Mouse (Mus musculus) ES-Bruce4 (cell line): ENCODE measurements around the gene Gm45716. TPM values are rescaled to one million over a fixed set of nuclear protein-coding genes. Genes with fewer than 3 reads are reported as not detected.
A peak's percentile ranks its signal among the peaks of the same experiment; 100 is the strongest.

Source experiments
- H3K27ac ChIP-seq: 2 replicates; pipeline ENCODE4 v1.5.1; 2012; ENCODE audit warnings: low read length, inconsistent platforms; ENCODE audit not compliant: insufficient read depth
- H3K27me3 ChIP-seq: 2 replicates; pipeline ENCODE4 v1.6.1; 2012; ENCODE audit warnings: mild to moderate bottlenecking, low read length, inconsistent platforms; ENCODE audit not compliant: control insufficient read depth, poor library complexity, insufficient read depth, severe bottlenecking
- H3K36me3 ChIP-seq: 2 replicates; pipeline ENCODE4 v1.6.1; 2012; ENCODE audit warnings: inconsistent platforms, mild to moderate bottlenecking, low read length, moderate library complexity; ENCODE audit not compliant: control insufficient read depth, poor library complexity, insufficient read depth, severe bottlenecking
- H3K4me1 ChIP-seq: one replicate; pipeline ENCODE4 v1.8.1; 2011; ENCODE audit warnings: low read length; ENCODE audit not compliant: control insufficient read depth, insufficient read depth
- H3K4me3 ChIP-seq: 2 replicates; pipeline ENCODE4 v1.5.1; 2011; ENCODE audit warnings: low read depth, mild to moderate bottlenecking, low read length
- H3K9ac ChIP-seq: 2 replicates; pipeline ENCODE4 v1.6.1; 2012; ENCODE audit warnings: low read depth, mild to moderate bottlenecking, inconsistent platforms; ENCODE audit not compliant: poor library complexity, severe bottlenecking
- H3K9me3 ChIP-seq: replicated peaks from 2 replicates; pipeline ENCODE4 v1.6.1; 2012; ENCODE audit warnings: mild to moderate bottlenecking, low read length, inconsistent platforms; ENCODE audit not compliant: control insufficient read depth, poor library complexity, insufficient read depth, severe bottlenecking
- CTCF ChIP-seq: IDR thresholded peaks from one replicate; pipeline ENCODE4 v1.8.1; 2011; ENCODE audit warnings: low read depth, low read length
- EP300 ChIP-seq: IDR thresholded peaks from 2 replicates; pipeline ENCODE4 v1.6.1; 2011; ENCODE audit warnings: low read depth, low read length; ENCODE audit not compliant: insufficient read depth
- POLR2A ChIP-seq: IDR thresholded peaks from one replicate; pipeline ENCODE4 v1.8.1; 2011; ENCODE audit warnings: low read length; ENCODE audit not compliant: insufficient read depth
- polyA plus RNA-seq: library from polyadenylated mRNA; stranded (reverse); fragments of >200 nt; gene quantifications from 2 replicates; pipeline ENCODE4 v1.2.4, GENCODE M21; 2011; ENCODE audit warnings: low read depth; ENCODE audit not compliant: missing spikeins, insufficient read depth, insufficient read length

Gm45716 gene
- polyA plus RNA-seq, 1 experiment = 1.8 TPM

- TF ChIP-seq CTCF = no peak
- no peak for TF ChIP-seq EP300
- no peak for TF ChIP-seq POLR2A
- H3K4me3 ChIP-seq = peak overlapping the region; percentile 83
- H3K9me3 ChIP-seq = no peaks in the 10 kb centered on the region
- H3K27me3 ChIP-seq = 0 out of 2 replicates have a peak, but pooled peaks cover 2% of the 10 kb centered on the region
- no peaks in the 10 kb centered on the region for H3K4me1 ChIP-seq
- peak overlapping the region; percentile 87 for H3K9ac ChIP-seq
- no peak overlapping the region for H3K27ac ChIP-seq
- H3K36me3 ChIP-seq = no peaks in the 10 kb centered on the region
Observed at GRCm38 (mm10) chr11:90249701-90250141, 62.2 kb downstream of the Gm45716 start.

GRCm38 (mm10) chr11:90250189-90250588 is 62.7 kb downstream of the Gm45716 start:
- H3K4me3 ChIP-seq = peak overlapping the region; percentile 83
- H3K27ac ChIP-seq = no peak overlapping the region
- no peaks in the 10 kb centered on the region for H3K4me1 ChIP-seq
- H3K9me3 ChIP-seq = no peaks in the 10 kb centered on the region
- no peaks in the 10 kb centered on the region for H3K36me3 ChIP-seq
- 0 out of 2 replicates have a peak, but pooled peaks cover 2% of the 10 kb centered on the region for H3K27me3 ChIP-seq
- TF ChIP-seq CTCF = no peak
- TF ChIP-seq EP300 = no peak
- TF ChIP-seq POLR2A = no peak
- H3K9ac ChIP-seq = peak overlapping the region; percentile 87

- Histone ChIP-seq H3K4me1 (no peaks in the 10 kb centered on the region), H3K27me3 (0 out of 2 replicates have a peak, but pooled peaks cover 2% of the 10 kb centered on the region), H3K9ac (no peak overlapping the region), H3K27ac (no peak overlapping the region), H3K9me3 (no peaks in the 10 kb centered on the region), H3K36me3 (no peaks in the 10 kb centered on the region), H3K4me3 (no peak overlapping the region)
- TF ChIP-seq POLR2A (no peak), CTCF (no peak), EP300 (no peak)
Observed at GRCm38 (mm10) chr11:90250730-90251129, 63.2 kb downstream of the Gm45716 start.

GRCm38 (mm10) chr11:90251923-90252322 is 64.4 kb downstream of the Gm45716 start:
- Histone ChIP-seq H3K36me3 (no peaks in the 10 kb centered on the region), H3K27ac (no peak overlapping the region), H3K4me1 (no peaks in the 10 kb centered on the region), H3K9me3 (no peaks in the 10 kb centered on the region), H3K9ac (no peak overlapping the region), H3K4me3 (no peak overlapping the region), H3K27me3 (0 out of 2 replicates have a peak, but pooled peaks cover 2% of the 10 kb centered on the region)
- no peak for TF ChIP-seq CTCF
- no peak for TF ChIP-seq EP300
- no peak for TF ChIP-seq POLR2A

- H3K27me3 ChIP-seq = 0 out of 2 replicates have a peak, but pooled peaks cover 2% of the 10 kb centered on the region
- TF ChIP-seq POLR2A = no peak
- TF ChIP-seq EP300 = no peak
- TF ChIP-seq CTCF = no peak
- no peak overlapping the region for H3K4me3 ChIP-seq
- H3K9me3 ChIP-seq = no peaks in the 10 kb centered on the region
- no peaks in the 10 kb centered on the region for H3K36me3 ChIP-seq
- H3K9ac ChIP-seq = no peak overlapping the region
- H3K27ac ChIP-seq = no peak overlapping the region
- H3K4me1 ChIP-seq = no peaks in the 10 kb centered on the region
Observed at GRCm38 (mm10) chr11:90252366-90252765, 64.9 kb downstream of the Gm45716 start.

GRCm38 (mm10) chr11:90254536-90254935 is 67.1 kb downstream of the Gm45716 start:
- Histone ChIP-seq H3K9ac (no peak overlapping the region), H3K36me3 (no peaks in the 10 kb centered on the region), H3K27ac (no peak overlapping the region), H3K4me3 (no peak overlapping the region), H3K4me1 (no peaks in the 10 kb centered on the region), H3K9me3 (no peaks in the 10 kb centered on the region), H3K27me3 (0 out of 2 replicates have a peak, but pooled peaks cover 2% of the 10 kb centered on the region)
- TF ChIP-seq EP300 (no peak), CTCF (no peak), POLR2A (no peak)
